Mouse (Mus musculus) lung, postnatal 0 days (tissue): ENCODE measurements around the gene Casp6.

Experiments
- CTCF ChIP-seq: IDR thresholded peaks from 2 replicates; pipeline ENCODE4 v1.5.1; 2016; ENCODE audit warnings: antibody characterized with exemption, mild to moderate bottlenecking
- EP300 ChIP-seq: IDR thresholded peaks from 2 replicates; pipeline ENCODE4 v1.6.1; 2016; ENCODE audit warnings: antibody characterized with exemption, mild to moderate bottlenecking, control low read depth

- TF ChIP-seq CTCF = no peak
- TF ChIP-seq EP300 = no peak
Measured at GRCm38 (mm10) chr3:129896591-129896990, 4.6 kb upstream of the Casp6 start.
